Mouse (Mus musculus): ENCODE results near the gene Cbx5. TPM values are rescaled to one million over a fixed set of nuclear protein-coding genes. Genes with fewer than 3 reads are reported as not detected.
A peak's percentile ranks its signal among the peaks of the same experiment; 100 is the strongest.

Cbx5 gene
- polyA plus RNA-seq, 1 experiment from 2014 or later, result 221 TPM

DNA sequence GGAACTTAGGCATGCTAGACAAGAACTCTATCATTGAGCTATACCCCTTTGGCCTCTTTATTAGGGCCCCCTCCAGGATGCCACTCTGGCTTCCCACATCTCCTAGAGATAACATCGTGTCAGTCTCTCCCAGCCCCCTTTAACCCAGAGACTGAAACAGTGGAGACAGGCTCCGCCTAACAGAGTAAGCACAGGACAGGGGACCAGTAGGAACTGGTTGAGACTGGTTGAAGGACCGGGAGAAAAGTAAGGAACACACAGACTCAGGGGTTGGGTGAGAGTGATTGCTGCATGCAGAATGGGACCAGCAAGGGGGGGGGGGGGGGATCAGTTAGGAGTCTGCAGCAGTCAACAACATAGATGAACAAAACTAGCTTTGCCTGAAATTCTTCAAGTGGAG, 95.4 kb downstream of the Cbx5 start:
- DNase-seq (ENCODE audit: low spot score) (no peak), ATAC-seq (replicated peaks; ENCODE audit: low FRiP score) (no peak)
- Histone ChIP-seq H3K4me1 (replicated peaks; ENCODE audit: control insufficient read depth, insufficient read depth, low read length) (peaks cover 5% of the 10 kb centered on the region; the same call in 1 of the 2 replicates), H3K9ac (ENCODE audit: low read length) (no peak overlapping the region), H3K27me3 (ENCODE audit: control insufficient read depth, insufficient read depth, low read length) (peaks cover 25% of the 10 kb centered on the region), H3K27ac (ENCODE audit: low read depth, low read length) (no peak overlapping the region), H3K4me3 (ENCODE audit: low read depth, low read length) (no peak overlapping the region), H3K36me3 (ENCODE audit: control insufficient read depth, insufficient read depth, low read length) (no peaks in the 10 kb centered on the region), H3K9me3 (ENCODE audit: control insufficient read depth, low read length) (no peaks in the 10 kb centered on the region), H3K4me2 (ENCODE audit: low read depth, low read length, severe bottlenecking) (no peak overlapping the region)
- 50% methylated on average over 3 of the region's 3 CpGs for WGBS

MicroRNA genes within 50 kb of the gene (microRNA counts, 519-probe panel; counts per million panel counts)
- 5,345 counts per million, percentile 67 among the panel's probes with 10 or more counts for microRNA mmu-miR-148b

Small RNA genes lying within 50 kb of the gene (microRNA-seq; reads per million reads assigned to microRNA genes)
- 428 reads per million, percentile 57 among the genes with 10 or more reads in this experiment for gene Mir148b (ENCODE audit: insufficient number of aligned reads)

Other genes starting within 250 kb of the Cbx5 start
- gene Hoxc8, start 249.2 kb downstream of the Cbx5 start, polyA plus RNA-seq (2014; fragmentation: Nextera tagmentation; extraction: Ambion mirVana), result not detected in 2 replicates
- gene Hoxc6, start 241.6 kb downstream of the Cbx5 start, polyA plus RNA-seq (2014; fragmentation: Nextera tagmentation; extraction: Ambion mirVana), result not detected in 2 replicates
- not detected in 2 replicates for gene Hoxc4, start 220.9 kb downstream of the Cbx5 start, polyA plus RNA-seq (2014; fragmentation: Nextera tagmentation; extraction: Ambion mirVana)
- gene Smug1, start 72.7 kb downstream of the Cbx5 start, polyA plus RNA-seq (2014; fragmentation: Nextera tagmentation; extraction: Ambion mirVana), result 20.5 and 23.3 TPM in 2 replicates
- gene Hnrnpa1, start 616 bp upstream of the Cbx5 start, polyA plus RNA-seq (2014; fragmentation: Nextera tagmentation; extraction: Ambion mirVana), result 1,395 and 1,473 TPM in 2 replicates
- gene Nfe2, start 18.6 kb upstream of the Cbx5 start, polyA plus RNA-seq (2014; fragmentation: Nextera tagmentation; extraction: Ambion mirVana), result 6.6 and 7.6 TPM in 2 replicates
- gene Copz1, start 32.9 kb upstream of the Cbx5 start, polyA plus RNA-seq (2014; fragmentation: Nextera tagmentation; extraction: Ambion mirVana), result 265 TPM in 2 replicates
- gene Gpr84, start 70.8 kb upstream of the Cbx5 start, polyA plus RNA-seq (2014; fragmentation: Nextera tagmentation; extraction: Ambion mirVana), result not detected in 2 replicates
- gene Zfp385a, start 100.3 kb upstream of the Cbx5 start, polyA plus RNA-seq (2014; fragmentation: Nextera tagmentation; extraction: Ambion mirVana), result 27.4 and 27.8 TPM in 2 replicates
- gene Itga5, start 126.9 kb upstream of the Cbx5 start, polyA plus RNA-seq (2014; fragmentation: Nextera tagmentation; extraction: Ambion mirVana), result 22.0 and 22.4 TPM in 2 replicates
- gene Gtsf1, start 190.7 kb upstream of the Cbx5 start, polyA plus RNA-seq (2014; fragmentation: Nextera tagmentation; extraction: Ambion mirVana), result not detected in 2 replicates
- 0.55 TPM in 1 of 2 replicates, not detected in the other for gene Gtsf2, start 208.7 kb upstream of the Cbx5 start, polyA plus RNA-seq (2014; fragmentation: Nextera tagmentation; extraction: Ambion mirVana)
- 0.91 and 1.5 TPM in 2 replicates for gene Nckap1l, start 214.0 kb upstream of the Cbx5 start, polyA plus RNA-seq (2014; fragmentation: Nextera tagmentation; extraction: Ambion mirVana)